In genomic region chr6:123819951-123820350, GRCm38 (mm10) we compare ENCODE assay signal across 39 mouse cellular contexts. TPM values are rescaled to one million over a fixed set of nuclear protein-coding genes. Genes with fewer than 3 reads are reported as not detected.
"Had no signal": no experiment of that assay in that cellular context is flagged by ENCODE, and none has a peak within 500 bp of the region (broad histone marks: within the 10 kb centered on the region; RNA-seq: fewer than 3 reads in every experiment).

No protein-coding gene starts in this region.

- H3K4me3 ChIP-seq: heart, embryonic 13.5 days; heart, embryonic 15.5 days; hindbrain, embryonic 13.5 days; hindbrain, embryonic 15.5 days; kidney, embryonic 15.5 days; layer of hippocampus, adult 2 months; left cerebral cortex, adult 2 months; limb, embryonic 13.5 days; limb, embryonic 15.5 days; liver, embryonic 12.5 days had no signal

- H3K4me2 ChIP-seq: heart, embryonic 11.5 days; heart, embryonic 13.5 days; heart, embryonic 15.5 days; hindbrain, embryonic 13.5 days; hindbrain, embryonic 15.5 days; kidney, embryonic 15.5 days; limb, embryonic 13.5 days; limb, embryonic 15.5 days; liver, embryonic 12.5 days had no signal

- H3K27ac ChIP-seq: heart, embryonic 13.5 days; heart, embryonic 15.5 days; hindbrain, embryonic 13.5 days; hindbrain, embryonic 15.5 days; hindbrain, postnatal 0 days; kidney, embryonic 15.5 days; kidney, postnatal 0 days; layer of hippocampus, adult 2 months; left cerebral cortex, adult 2 months; limb, embryonic 13.5 days; limb, embryonic 15.5 days; liver, embryonic 12.5 days; liver, embryonic 14.5 days had no signal

- H3K27me3 ChIP-seq: heart, embryonic 13.5 days; heart, embryonic 15.5 days; hindbrain, embryonic 13.5 days; hindbrain, embryonic 15.5 days; kidney, embryonic 15.5 days; limb, embryonic 13.5 days; limb, embryonic 15.5 days; liver, embryonic 12.5 days had no signal

- H3K36me3 ChIP-seq: heart, embryonic 13.5 days; heart, embryonic 15.5 days; hindbrain, embryonic 13.5 days; hindbrain, embryonic 15.5 days; kidney, embryonic 15.5 days; limb, embryonic 13.5 days; limb, embryonic 15.5 days; liver, embryonic 12.5 days had no signal

- H3K9me3 ChIP-seq: heart, embryonic 13.5 days; heart, embryonic 15.5 days; hindbrain, embryonic 15.5 days; kidney, embryonic 15.5 days; limb, embryonic 15.5 days had no signal

- DNase-seq: gastrocnemius, postnatal 14 days; gastrocnemius, postnatal 36 days; heart, adult 18-20 months; heart, postnatal 14 days; heart, postnatal 36 days; kidney, adult 11 months; kidney, adult 2 months; kidney, adult 9 months; kidney, postnatal 25 days; kidney, postnatal 4 days; left cerebral cortex, postnatal 4 days had no signal

- H3K4me1 ChIP-seq: heart, embryonic 13.5 days; heart, embryonic 15.5 days; hindbrain, embryonic 13.5 days; hindbrain, embryonic 15.5 days; kidney, embryonic 15.5 days; limb, embryonic 13.5 days; limb, embryonic 15.5 days; liver, embryonic 12.5 days had no signal

- H3K9ac ChIP-seq: heart, embryonic 13.5 days; heart, embryonic 15.5 days; hindbrain, embryonic 13.5 days; hindbrain, embryonic 15.5 days; kidney, embryonic 15.5 days; limb, embryonic 13.5 days; limb, embryonic 15.5 days; liver, embryonic 12.5 days; liver, embryonic 14.5 days had no signal

- ATAC-seq: hindbrain, postnatal 0 days; intestine, embryonic 16.5 days; liver, embryonic 12.5 days had no signal

RNA-seq across cellular contexts. Expression of gene Vmn2r25, which starts 33.3 kb away (rescaled TPM):
- total RNA-seq: gastrocnemius, adult 18-20 months; gastrocnemius, adult 8-10 months; gastrocnemius, postnatal 14 days; gastrocnemius, postnatal 36 days; heart, adult 18-20 months; heart, postnatal 14 days; heart, postnatal 36 days; hematopoietic stem cell, adult 5-6 weeks; hindbrain, postnatal 0 days; layer of hippocampus, adult 2 months; layer of hippocampus, postnatal 10 days; layer of hippocampus, postnatal 25 days; left cerebral cortex, adult 2 months; left cerebral cortex, postnatal 14 days; left cerebral cortex, postnatal 4 days; liver, adult 2 months had no signal
- polyA plus RNA-seq: gonadal fat pad, adult 2 months; heart, embryonic 11.5 days; heart, embryonic 13.5 days; heart, embryonic 15.5 days; heart, postnatal 0 days; hindbrain, embryonic 11.5 days; hindbrain, embryonic 13.5 days; hindbrain, embryonic 15.5 days; hindbrain, postnatal 0 days; intestine, embryonic 14.5 days; intestine, embryonic 16.5 days; kidney, adult 2 months; kidney, embryonic 15.5 days; kidney, postnatal 0 days; limb, embryonic 11.5 days; limb, embryonic 13.5 days; limb, embryonic 15.5 days; liver, adult 2 months; liver, embryonic 12.5 days; liver, embryonic 14.5 days; liver, embryonic 16.5 days had no signal

RNA-seq across cellular contexts. Expression of gene Vmn2r24, which starts 41.3 kb away (rescaled TPM):
- total RNA-seq: gastrocnemius, adult 18-20 months; gastrocnemius, adult 8-10 months; gastrocnemius, postnatal 14 days; gastrocnemius, postnatal 36 days; heart, adult 18-20 months; heart, postnatal 36 days; hematopoietic stem cell, adult 5-6 weeks; hindbrain, postnatal 0 days; layer of hippocampus, adult 2 months; layer of hippocampus, postnatal 10 days; layer of hippocampus, postnatal 25 days; left cerebral cortex, postnatal 14 days; liver, adult 2 months had no signal
- polyA plus RNA-seq: gonadal fat pad, adult 2 months; heart, embryonic 11.5 days; heart, embryonic 13.5 days; heart, embryonic 15.5 days; heart, postnatal 0 days; hindbrain, embryonic 11.5 days; hindbrain, embryonic 13.5 days; hindbrain, embryonic 15.5 days; hindbrain, postnatal 0 days; intestine, embryonic 14.5 days; intestine, embryonic 16.5 days; kidney, adult 2 months; kidney, embryonic 15.5 days; kidney, postnatal 0 days; limb, embryonic 11.5 days; limb, embryonic 13.5 days; limb, embryonic 15.5 days; liver, adult 2 months; liver, embryonic 12.5 days; liver, embryonic 14.5 days; liver, embryonic 16.5 days had no signal
